Mouse (Mus musculus): ENCODE results near the gene Gemin7. TPM values are rescaled to one million over a fixed set of nuclear protein-coding genes. Genes with fewer than 3 reads are reported as not detected.
A peak's percentile ranks its signal among the peaks of the same experiment; 100 is the strongest.

Gemin7 gene
- total and polyA plus RNA-seq, 3 experiments, result 63.2 to 101 (median 64.4) TPM

GRCm38 (mm10) chr7:19517652-19518365 lies 59.6 kb downstream of the Gemin7 start, which contains the start of gene Nkpd1:
Nkpd1 (plus strand) TSS chr7:19517838.
- peaks cover 21 to 64% of the 10 kb centered on the region in 2 experiments for H3K4me1 ChIP-seq (ENCODE audit: control insufficient read depth in 1 of 2, insufficient read depth in 2 of 2)
- in situ Hi-C loops (cut with MboI; ENCODE audit: low pct_ligation_motif_present, low pct_unique_long_range_greater_than_20kb, low sequenced_read_pairs) (no loop called here), dilution Hi-C loops (cut with MboI; ENCODE audit: extremely low pct_ligation_motif_present, extremely low pct_unique_long_range_greater_than_20kb, low sequenced_read_pairs) (no loop called here)
- TF ChIP-seq ELF1 (IDR thresholded peaks at IDR 0.05; ENCODE audit: low read depth, low read length), result no peak
- TF ChIP-seq ETS1 (conservative IDR thresholded peaks at IDR 0.05; ENCODE audit: low read depth, low read length), result no peak
- no peak for TF ChIP-seq PAX5 (IDR thresholded peaks at IDR 0.05; ENCODE audit: low read length)
- TF ChIP-seq CTCF (conservative IDR thresholded peaks at IDR 0.05 in 1 of 2, IDR thresholded peaks at IDR 0.05 in 1 of 2; ENCODE audit: low read depth in 2 of 2, low read length in 2 of 2), result peak in 1 of 2 experiments; percentile 65; a peak in 2 of 4 replicates
- TF ChIP-seq SMC3 (IDR thresholded peaks at IDR 0.05; ENCODE audit: low read depth, low read length), result peak; percentile 46
- no peak for TF ChIP-seq CHD2 (IDR thresholded peaks at IDR 0.05; ENCODE audit: low read length)
- no peak for TF ChIP-seq MAFK (IDR thresholded peaks at IDR 0.05; ENCODE audit: insufficient replicate concordance, low read length)
- TF ChIP-seq ZC3H11A (IDR thresholded peaks at IDR 0.05; ENCODE audit: low read depth, low read length), result no peak
- TF ChIP-seq POLR2AphosphoS2 (IDR thresholded peaks at IDR 0.05; ENCODE audit: low read depth, low read length), result no peak
- TF ChIP-seq RAD21 (IDR thresholded peaks at IDR 0.05; ENCODE audit: low read depth, low read length), result peak; percentile 27
- TF ChIP-seq JUN (IDR thresholded peaks at IDR 0.05; ENCODE audit: insufficient read depth, low read depth, low read length), result no peak
- TF ChIP-seq RCOR1 (conservative IDR thresholded peaks at IDR 0.05; ENCODE audit: low read depth, low read length), result no peak
- TF ChIP-seq UBTF (IDR thresholded peaks at IDR 0.05; ENCODE audit: low read depth, low read length), result 0 out of 2 replicates have a peak, but pooled peaks have one; percentile 27
- no peak for TF ChIP-seq IRF4 (IDR thresholded peaks at IDR 0.05; ENCODE audit: low read depth, low read length)
- TF ChIP-seq NELFE (IDR thresholded peaks at IDR 0.05; ENCODE audit: low read depth, low read length), result no peak
- TF ChIP-seq MAX (IDR thresholded peaks at IDR 0.05; ENCODE audit: low read length), result no peak
- TF ChIP-seq ZMIZ1 (IDR thresholded peaks at IDR 0.05; ENCODE audit: low read depth, low read length), result no peak
- TF ChIP-seq SIN3A (IDR thresholded peaks at IDR 0.05; ENCODE audit: low read length), result 0 out of 2 replicates have a peak, but pooled peaks have one; percentile 15
- no peak for TF ChIP-seq BHLHE40 (IDR thresholded peaks at IDR 0.05; ENCODE audit: low read depth, low read length)
- no peak for TF ChIP-seq MEF2A (IDR thresholded peaks at IDR 0.05; ENCODE audit: borderline replicate concordance, low read depth, low read length)
- TF ChIP-seq KAT2A (IDR thresholded peaks at IDR 0.05; ENCODE audit: insufficient replicate concordance, low read length), result no peak
- TF ChIP-seq MYC (IDR thresholded peaks at IDR 0.05; ENCODE audit: low read depth, low read length), result no peak
- TF ChIP-seq POLR2A (IDR thresholded peaks at IDR 0.05; ENCODE audit: low read depth, low read length), result no peak
- TF ChIP-seq EP300 (IDR thresholded peaks at IDR 0.05; ENCODE audit: low read length), result no peak
- TF ChIP-seq USF2 (conservative IDR thresholded peaks at IDR 0.05; ENCODE audit: low read depth, low read length), result no peak
- peaks cover under 1% of the 10 kb centered on the region for H3K9me3 ChIP-seq (replicated peaks; ENCODE audit: low read length)
- no peaks in the 10 kb centered on the region for H3K79me2 ChIP-seq (replicated peaks; ENCODE audit: control insufficient read depth, extremely low read depth, insufficient read depth, poor library complexity, severe bottlenecking)
- H3K9ac ChIP-seq (ENCODE audit: insufficient read depth, low read depth), result 0 out of 2 replicates have a peak within 1 kb of the TSS, but pooled peaks have one; percentile 8
- H3K27me3 ChIP-seq (replicated peaks), result no peaks in the 10 kb centered on the region
- peak within 1 kb of the TSS in 1 of 3 experiments; percentile 48 for H3K4me3 ChIP-seq (replicated peaks in 1 of 3; ENCODE audit: low read depth in 2 of 3, low read length in 2 of 3, poor library complexity in 1 of 3)
- peaks cover under 1 to 44% of the 10 kb centered on the region in 2 experiments for H3K36me3 ChIP-seq (replicated peaks in 1 of 2; ENCODE audit: control insufficient read depth in 1 of 2, insufficient read depth in 1 of 2, low read length in 1 of 2)
- peak within 1 kb of the TSS; percentile 46 for H3K4me2 ChIP-seq (ENCODE audit: insufficient read depth, low read depth, poor library complexity, severe bottlenecking)
- peak; percentile 27 for DNase-seq (ENCODE audit: extremely low read depth)
- H3K27ac ChIP-seq (ENCODE audit: insufficient read depth, low read depth), result no peak within 1 kb of the TSS

Other genes with a start within 250 kb of the Gemin7 start
Only the 20 nearest of the 26 such genes appear.
- gene Klc3, start 173.5 kb downstream of the Gemin7 start, total RNA-seq (2012; rRNA removed), result 3.9 and 4.4 TPM in 2 replicates
- 0.17 TPM in 1 of 2 replicates, not detected in the other for gene Klc3, start 173.5 kb downstream of the Gemin7 start, total RNA-seq (2014; rRNA removed)
- not detected in 2 replicates for gene Klc3, start 173.5 kb downstream of the Gemin7 start, polyA plus RNA-seq (2012; ENCODE audit: insufficient read length, low read depth)
- 0.21 and 0.47 TPM in 2 replicates for gene Ckm, start 172.8 kb downstream of the Gemin7 start, total RNA-seq (2012; rRNA removed)
- 0.08 and 0.92 TPM in 2 replicates for gene Ckm, start 172.8 kb downstream of the Gemin7 start, total RNA-seq (2014; rRNA removed)
- gene Ckm, start 172.8 kb downstream of the Gemin7 start, polyA plus RNA-seq (2012; ENCODE audit: insufficient read length, low read depth), result not detected in 2 replicates
- 5.2 and 7.3 TPM in 2 replicates for gene Mark4, start 118.8 kb downstream of the Gemin7 start, total RNA-seq (2012; rRNA removed)
- 1.7 and 1.9 TPM in 2 replicates for gene Mark4, start 118.8 kb downstream of the Gemin7 start, total RNA-seq (2014; rRNA removed)
- gene Mark4, start 118.8 kb downstream of the Gemin7 start, polyA plus RNA-seq (2012; ENCODE audit: insufficient read length, low read depth), result 9.6 and 11.9 TPM in 2 replicates
- gene Exoc3l2, start 114.3 kb downstream of the Gemin7 start, total RNA-seq (2012; rRNA removed), result 0.08 TPM in 2 replicates
- gene Exoc3l2, start 114.3 kb downstream of the Gemin7 start, total RNA-seq (2014; rRNA removed), result not detected in 2 replicates
- not detected in 2 replicates for gene Exoc3l2, start 114.3 kb downstream of the Gemin7 start, polyA plus RNA-seq (2012; ENCODE audit: insufficient read length, low read depth)
- 5.1 and 6.7 TPM in 2 replicates for gene Bloc1s3, start 69.2 kb downstream of the Gemin7 start, total RNA-seq (2012; rRNA removed)
- gene Bloc1s3, start 69.2 kb downstream of the Gemin7 start, total RNA-seq (2014; rRNA removed), result 6.9 and 8.0 TPM in 2 replicates
- 3.8 and 4.9 TPM in 2 replicates for gene Bloc1s3, start 69.2 kb downstream of the Gemin7 start, polyA plus RNA-seq (2012; ENCODE audit: insufficient read length, low read depth)
- 114 and 201 TPM in 2 replicates for gene Trappc6a, start 69.2 kb downstream of the Gemin7 start, total RNA-seq (2012; rRNA removed)
- 72.2 and 77.8 TPM in 2 replicates for gene Trappc6a, start 69.2 kb downstream of the Gemin7 start, total RNA-seq (2014; rRNA removed)
- 37.2 and 41.1 TPM in 2 replicates for gene Trappc6a, start 69.2 kb downstream of the Gemin7 start, polyA plus RNA-seq (2012; ENCODE audit: insufficient read length, low read depth)
- 0.92 and 1.9 TPM in 2 replicates for gene Nkpd1, start 59.8 kb downstream of the Gemin7 start, total RNA-seq (2012; rRNA removed)
- 0.59 and 1.1 TPM in 2 replicates for gene Nkpd1, start 59.8 kb downstream of the Gemin7 start, total RNA-seq (2014; rRNA removed)
- gene Nkpd1, start 59.8 kb downstream of the Gemin7 start, polyA plus RNA-seq (2012; ENCODE audit: insufficient read length, low read depth), result 2.1 and 2.3 TPM in 2 replicates
- 13.8 and 14.2 TPM in 2 replicates for gene Ppp1r37, start 14.5 kb downstream of the Gemin7 start, total RNA-seq (2012; rRNA removed)
- 7.3 and 7.7 TPM in 2 replicates for gene Ppp1r37, start 14.5 kb downstream of the Gemin7 start, total RNA-seq (2014; rRNA removed)
- 15.7 and 16.5 TPM in 2 replicates for gene Ppp1r37, start 14.5 kb downstream of the Gemin7 start, polyA plus RNA-seq (2012; ENCODE audit: insufficient read length, low read depth)
- 26.5 and 30.0 TPM in 2 replicates for gene Zfp296, start 308 bp downstream of the Gemin7 start, total RNA-seq (2012; rRNA removed)
- 8.6 and 10.7 TPM in 2 replicates for gene Zfp296, start 308 bp downstream of the Gemin7 start, total RNA-seq (2014; rRNA removed)
- gene Zfp296, start 308 bp downstream of the Gemin7 start, polyA plus RNA-seq (2012; ENCODE audit: insufficient read length, low read depth), result 37.6 and 44.0 TPM in 2 replicates
- gene Clasrp, start 26.9 kb upstream of the Gemin7 start, total RNA-seq (2012; rRNA removed), result 43.4 and 45.4 TPM in 2 replicates
- gene Clasrp, start 26.9 kb upstream of the Gemin7 start, total RNA-seq (2014; rRNA removed), result 14.5 and 17.5 TPM in 2 replicates
- 59.4 and 62.6 TPM in 2 replicates for gene Clasrp, start 26.9 kb upstream of the Gemin7 start, polyA plus RNA-seq (2012; ENCODE audit: insufficient read length, low read depth)
- 37.8 and 58.1 TPM in 2 replicates for gene Relb, start 51.8 kb upstream of the Gemin7 start, total RNA-seq (2012; rRNA removed)
- 41.5 and 44.0 TPM in 2 replicates for gene Relb, start 51.8 kb upstream of the Gemin7 start, total RNA-seq (2014; rRNA removed)
- 50.6 and 59.6 TPM in 2 replicates for gene Relb, start 51.8 kb upstream of the Gemin7 start, polyA plus RNA-seq (2012; ENCODE audit: insufficient read length, low read depth)
- gene Clptm1, start 87.4 kb upstream of the Gemin7 start, total RNA-seq (2012; rRNA removed), result 43.6 and 43.9 TPM in 2 replicates
- 33.8 and 34.0 TPM in 2 replicates for gene Clptm1, start 87.4 kb upstream of the Gemin7 start, total RNA-seq (2014; rRNA removed)
- gene Clptm1, start 87.4 kb upstream of the Gemin7 start, polyA plus RNA-seq (2012; ENCODE audit: insufficient read length, low read depth), result 54.7 and 70.9 TPM in 2 replicates
- not detected in 2 replicates for gene Apoc2, start 100.3 kb upstream of the Gemin7 start, total RNA-seq (2012; rRNA removed)
- not detected in 2 replicates for gene Apoc2, start 100.3 kb upstream of the Gemin7 start, total RNA-seq (2014; rRNA removed)
- not detected in 2 replicates for gene Apoc2, start 100.3 kb upstream of the Gemin7 start, polyA plus RNA-seq (2012; ENCODE audit: insufficient read length, low read depth)
- not detected in 2 replicates for gene Gm44805, start 103.8 kb upstream of the Gemin7 start, total RNA-seq (2012; rRNA removed)
- not detected in 2 replicates for gene Gm44805, start 103.8 kb upstream of the Gemin7 start, total RNA-seq (2014; rRNA removed)
- not detected in 2 replicates for gene Gm44805, start 103.8 kb upstream of the Gemin7 start, polyA plus RNA-seq (2012; ENCODE audit: insufficient read length, low read depth)
- gene Apoc4, start 103.9 kb upstream of the Gemin7 start, total RNA-seq (2012; rRNA removed), result not detected in 2 replicates
- gene Apoc4, start 103.9 kb upstream of the Gemin7 start, total RNA-seq (2014; rRNA removed), result not detected in 2 replicates
- not detected in 2 replicates for gene Apoc4, start 103.9 kb upstream of the Gemin7 start, polyA plus RNA-seq (2012; ENCODE audit: insufficient read length, low read depth)
- gene Apoc1, start 115.1 kb upstream of the Gemin7 start, total RNA-seq (2012; rRNA removed), result not detected in 2 replicates
- gene Apoc1, start 115.1 kb upstream of the Gemin7 start, total RNA-seq (2014; rRNA removed), result not detected in 2 replicates
- gene Apoc1, start 115.1 kb upstream of the Gemin7 start, polyA plus RNA-seq (2012; ENCODE audit: insufficient read length, low read depth), result not detected in 2 replicates
- 10.0 and 10.5 TPM in 2 replicates for gene Apoe, start 121.6 kb upstream of the Gemin7 start, total RNA-seq (2012; rRNA removed)
- 6.2 and 6.4 TPM in 2 replicates for gene Apoe, start 121.6 kb upstream of the Gemin7 start, total RNA-seq (2014; rRNA removed)
- gene Apoe, start 121.6 kb upstream of the Gemin7 start, polyA plus RNA-seq (2012; ENCODE audit: insufficient read length, low read depth), result 16.7 and 21.4 TPM in 2 replicates
- 179 and 214 TPM in 2 replicates for gene Tomm40, start 137.8 kb upstream of the Gemin7 start, total RNA-seq (2012; rRNA removed)
- gene Tomm40, start 137.8 kb upstream of the Gemin7 start, total RNA-seq (2014; rRNA removed), result 115 TPM in 2 replicates
- 197 and 221 TPM in 2 replicates for gene Tomm40, start 137.8 kb upstream of the Gemin7 start, polyA plus RNA-seq (2012; ENCODE audit: insufficient read length, low read depth)
- gene Nectin2, start 172.9 kb upstream of the Gemin7 start, total RNA-seq (2012; rRNA removed), result 9.1 and 14.1 TPM in 2 replicates
- gene Nectin2, start 172.9 kb upstream of the Gemin7 start, total RNA-seq (2014; rRNA removed), result 3.0 and 3.4 TPM in 2 replicates
- gene Nectin2, start 172.9 kb upstream of the Gemin7 start, polyA plus RNA-seq (2012; ENCODE audit: insufficient read length, low read depth), result 6.3 and 6.5 TPM in 2 replicates
- 8.2 and 10.9 TPM in 2 replicates for gene Bcam, start 193.4 kb upstream of the Gemin7 start, total RNA-seq (2012; rRNA removed)
- 2.4 and 3.0 TPM in 2 replicates for gene Bcam, start 193.4 kb upstream of the Gemin7 start, total RNA-seq (2014; rRNA removed)
- 4.8 and 5.3 TPM in 2 replicates for gene Bcam, start 193.4 kb upstream of the Gemin7 start, polyA plus RNA-seq (2012; ENCODE audit: insufficient read length, low read depth)

Measured in CH12.LX (cell line).